Mouse (Mus musculus) lung, postnatal 0 days (tissue): ENCODE measurements at regions not wholly inside any gene's neighbourhood (a gene's known extent, or its start where the extent isn't known, plus 50 kb on each side); places are given as distances from the start of the nearest gene placed in this dataset.

Experiments used
- ATAC-seq: fragments of 200-750 bp; cut with Nextera tagmentation; 2 replicates; pipeline ENCODE4 v1.8.0; 2017; ENCODE audit warnings: moderate library complexity
- DNase-seq: peaks from one replicate; pipeline ENCODE4 v3.0.0-alpha.2; 2016; ENCODE audit warnings: low spot score
- H3K27ac ChIP-seq: fragments of 300-500 bp; sonication (generic); 2 replicates; pipeline ENCODE4 v1.5.1; 2014; ENCODE audit warnings: antibody characterized with exemption, mild to moderate bottlenecking, low read length, mixed read lengths
- H3K27me3 ChIP-seq: fragments of 300-500 bp; sonication (generic); replicated peaks from 2 replicates; pipeline ENCODE4 v1.6.1; 2014; ENCODE audit warnings: low read length, mixed read lengths; ENCODE audit not compliant: insufficient read depth
- H3K36me3 ChIP-seq: fragments of 300-500 bp; sonication (generic); 2 replicates; pipeline ENCODE4 v1.6.1; 2014; ENCODE audit warnings: low read length, mixed read lengths; ENCODE audit not compliant: insufficient read depth
- H3K4me1 ChIP-seq: fragments of 300-500 bp; sonication (generic); 2 replicates; pipeline ENCODE4 v1.6.1; 2014; ENCODE audit warnings: antibody characterized with exemption, low read depth, low read length, mixed read lengths; ENCODE audit not compliant: insufficient read depth
- H3K4me2 ChIP-seq: fragments of 300-500 bp; sonication (generic); replicated peaks from 2 replicates; pipeline ENCODE4 v1.6.1; 2014; ENCODE audit warnings: low read depth, mild to moderate bottlenecking, low read length, moderate library complexity, mixed read lengths
- H3K4me3 ChIP-seq: fragments of 300-500 bp; sonication (generic); 2 replicates; pipeline ENCODE4 v1.5.1; 2014; ENCODE audit warnings: low read depth, low read length
- H3K9ac ChIP-seq: fragments of 300-500 bp; sonication (generic); replicated peaks from 2 replicates; pipeline ENCODE4 v1.6.1; 2014; ENCODE audit warnings: low read depth, mild to moderate bottlenecking
- H3K9me3 ChIP-seq: fragments of 300-500 bp; sonication (generic); 2 replicates; pipeline ENCODE4 v1.6.1; 2016; ENCODE audit warnings: low read length, mixed read lengths
- CTCF ChIP-seq: IDR thresholded peaks from 2 replicates; pipeline ENCODE4 v1.5.1; 2016; ENCODE audit warnings: antibody characterized with exemption, mild to moderate bottlenecking
- EP300 ChIP-seq: IDR thresholded peaks from 2 replicates; pipeline ENCODE4 v1.6.1; 2016; ENCODE audit warnings: antibody characterized with exemption, mild to moderate bottlenecking, control low read depth
- WGBS: fragments of 180-500 bp; shearing (Covaris S2); extraction: QIAGEN DNeasy Blood & Tissue Kit; methylation state at CpG from one replicate; pipeline ENCODE4 v1.1.7; 2014; 5-methylcytosine and 5-hydroxymethylcytosine counted together

DNA sequence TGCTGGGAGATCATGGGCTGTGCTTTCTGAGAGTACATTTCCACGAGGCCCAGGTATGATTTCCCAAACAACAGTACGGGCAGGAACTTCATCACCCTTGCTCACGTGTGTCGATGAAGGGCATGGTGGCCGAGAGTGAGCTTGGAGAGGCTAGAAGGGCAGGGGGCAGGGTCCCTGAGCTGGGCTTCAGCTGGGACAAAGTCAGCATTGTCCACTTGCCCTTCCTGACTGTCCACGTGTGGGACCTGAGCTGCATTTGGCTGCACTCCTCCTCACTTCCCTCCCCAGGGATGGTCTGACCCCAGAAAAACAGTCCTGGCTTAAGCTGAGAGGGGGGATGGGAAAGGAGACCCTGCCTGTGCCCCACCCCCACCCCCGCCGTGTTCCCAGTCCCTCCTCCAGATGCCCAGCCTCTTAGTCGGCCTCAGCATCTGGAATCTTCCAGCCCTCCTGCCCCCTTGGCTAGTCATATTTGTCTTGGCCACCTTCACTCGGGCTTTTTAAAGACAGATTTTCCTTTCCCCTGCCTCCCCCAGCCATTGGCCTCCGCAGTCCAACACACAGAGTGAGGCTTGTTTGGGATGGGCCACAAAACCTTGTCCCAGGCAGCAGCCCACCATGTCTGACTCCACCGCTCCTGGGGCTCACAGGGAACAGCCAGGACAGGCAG lies 58.6 kb downstream of the Isg20 start:
- H3K4me3 ChIP-seq = no peak overlapping the region
- H3K9me3 ChIP-seq = no peaks in the 10 kb centered on the region
- no peak overlapping the region for H3K9ac ChIP-seq
- no peaks in the 10 kb centered on the region for H3K27me3 ChIP-seq
- H3K4me2 ChIP-seq = no peak overlapping the region
- no peaks in the 10 kb centered on the region for H3K4me1 ChIP-seq
- H3K27ac ChIP-seq = no peak overlapping the region
- TF ChIP-seq EP300 = no peak
- H3K36me3 ChIP-seq = no peaks in the 10 kb centered on the region
- no peak for ATAC-seq
- 42% methylated on average over 12 of the region's 12 CpGs for WGBS
- no peak for DNase-seq

DNA sequence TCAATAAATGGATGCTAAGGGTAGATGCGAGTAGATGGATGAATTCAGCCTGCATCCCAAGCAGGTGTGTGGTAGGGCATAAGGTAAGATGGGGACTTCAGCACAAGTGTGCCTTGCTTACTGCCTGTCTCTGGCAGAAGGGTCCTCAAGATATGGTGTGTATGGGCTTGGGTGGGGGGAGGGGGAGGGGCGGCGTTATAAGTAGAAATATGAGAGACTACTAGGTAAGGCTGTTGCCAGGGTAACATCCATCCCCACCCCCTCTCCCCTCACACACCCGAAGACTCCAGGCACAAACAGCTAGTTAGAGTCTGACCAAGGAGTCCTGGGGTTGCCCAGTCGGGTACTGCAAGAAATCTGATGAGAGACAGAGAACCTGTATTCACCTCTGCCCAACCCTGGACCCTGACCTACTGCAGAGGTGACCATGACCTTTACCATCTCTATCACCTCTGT lies 63.5 kb upstream of the Acan start:
- Histone ChIP-seq H3K9me3 (no peaks in the 10 kb centered on the region), H3K4me3 (no peak overlapping the region), H3K4me2 (peak overlapping the region; percentile 42), H3K4me1 (no peaks in the 10 kb centered on the region), H3K36me3 (no peaks in the 10 kb centered on the region), H3K9ac (no peak overlapping the region), H3K27me3 (no peaks in the 10 kb centered on the region), H3K27ac (no peak overlapping the region)
- ATAC-seq = no peak
- WGBS = 15% methylated on average over 5 of the region's 5 CpGs
- DNase-seq = no peak
- TF ChIP-seq EP300 (no peak), CTCF (no peak)

DNA sequence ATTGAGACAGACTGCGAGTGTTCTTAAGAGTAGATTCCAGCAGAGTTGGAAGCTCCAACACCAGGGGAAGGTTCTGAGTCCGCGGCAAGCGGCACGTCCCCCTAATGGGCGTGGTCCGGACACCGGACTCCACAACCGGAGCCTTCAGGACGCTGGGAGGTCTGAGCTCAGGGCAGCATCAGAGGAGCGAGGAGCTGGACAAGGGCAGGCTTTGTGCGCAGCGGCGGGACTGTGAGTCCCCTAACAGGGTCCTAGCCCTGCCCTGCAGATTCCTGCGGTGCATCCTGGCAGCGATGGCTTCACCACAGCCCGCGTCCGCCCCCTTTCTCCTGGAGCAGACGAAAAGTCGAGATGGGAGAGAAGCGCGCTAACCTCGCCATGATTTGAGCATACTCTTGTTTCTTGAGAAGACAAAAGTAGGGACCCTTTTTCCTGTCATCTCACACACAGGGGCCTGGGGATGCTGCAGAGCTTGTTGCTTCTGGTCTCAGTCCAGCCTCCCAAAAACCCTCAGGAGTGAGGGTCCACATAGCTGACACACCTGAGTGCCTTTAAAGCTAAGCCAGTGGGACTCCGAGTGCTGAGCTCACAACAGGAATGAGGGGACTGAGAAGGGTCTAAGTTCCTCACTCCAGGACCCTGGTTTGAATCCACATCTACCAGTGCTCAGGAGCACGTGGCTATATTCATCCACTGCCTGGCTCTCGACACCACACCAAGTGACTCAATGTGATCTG lies 62.8 kb upstream of the Acan start:
- ATAC-seq (peak; percentile 62), DNase-seq (peak; percentile 51)
- Histone ChIP-seq H3K4me2 (peak overlapping the region; percentile 42), H3K36me3 (no peaks in the 10 kb centered on the region), H3K9me3 (no peaks in the 10 kb centered on the region), H3K4me1 (no peaks in the 10 kb centered on the region), H3K27me3 (no peaks in the 10 kb centered on the region), H3K27ac (no peak overlapping the region), H3K4me3 (no peak overlapping the region), H3K9ac (no peak overlapping the region)
- WGBS = 3% methylated on average over 26 of the region's 27 CpGs
- no peak for TF ChIP-seq CTCF
- TF ChIP-seq EP300 = no peak

DNA sequence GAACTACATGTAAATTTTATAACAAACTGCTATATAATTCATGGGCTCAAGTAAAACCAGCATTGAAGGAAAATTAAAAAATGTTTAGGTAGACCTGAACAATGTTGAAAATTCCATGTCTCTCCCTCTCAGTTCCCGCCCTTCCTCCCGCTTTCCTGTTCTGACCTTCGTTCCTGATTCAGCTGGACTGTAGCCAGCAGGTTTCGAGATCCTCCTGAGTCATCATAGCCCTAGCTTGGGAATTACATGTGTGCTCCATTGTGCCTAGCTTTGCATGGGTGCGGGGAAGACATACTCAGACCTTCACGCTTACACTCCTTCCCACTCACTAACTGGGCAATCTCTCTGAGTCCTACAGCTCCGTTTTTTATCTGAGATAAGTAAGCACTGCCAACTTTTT lies 60.3 kb upstream of the Acan start:
- no peaks in the 10 kb centered on the region for H3K27me3 ChIP-seq
- no peaks in the 10 kb centered on the region for H3K9me3 ChIP-seq
- 72% methylated on average over 7 of the region's 7 CpGs for WGBS
- H3K4me3 ChIP-seq = no peak overlapping the region
- no peaks in the 10 kb centered on the region for H3K36me3 ChIP-seq
- H3K9ac ChIP-seq = no peak overlapping the region
- TF ChIP-seq EP300 (no peak), CTCF (no peak)
- H3K4me2 ChIP-seq = no peak overlapping the region
- ATAC-seq (no peak), DNase-seq (no peak)
- H3K4me1 ChIP-seq = no peaks in the 10 kb centered on the region
- no peak overlapping the region for H3K27ac ChIP-seq

DNA sequence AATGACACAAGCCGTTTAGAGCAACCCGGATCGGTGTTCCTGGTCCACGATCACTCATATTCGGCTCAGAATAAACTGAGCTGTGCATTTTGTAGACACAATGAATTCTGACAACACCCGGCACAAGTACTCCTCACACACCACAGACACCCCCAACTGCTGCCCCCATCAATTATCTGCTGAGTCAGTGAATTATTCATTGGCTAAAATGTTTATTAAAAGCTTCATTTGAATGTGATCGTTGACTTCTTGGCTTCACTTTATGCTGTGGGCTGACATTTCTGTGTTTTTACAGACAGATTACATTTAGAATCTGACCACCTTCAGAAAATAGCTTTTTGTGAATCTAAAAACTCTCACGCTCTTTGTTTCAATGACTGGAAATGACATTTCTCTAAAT lies 59.1 kb upstream of the Acan start:
- no peaks in the 10 kb centered on the region for H3K27me3 ChIP-seq
- no peak for TF ChIP-seq EP300
- TF ChIP-seq CTCF = no peak
- no peak overlapping the region for H3K9ac ChIP-seq
- H3K4me1 ChIP-seq = no peaks in the 10 kb centered on the region
- no peak overlapping the region for H3K27ac ChIP-seq
- DNase-seq = no peak
- WGBS = 72% methylated on average over 8 of the region's 8 CpGs
- H3K9me3 ChIP-seq = no peaks in the 10 kb centered on the region
- H3K4me2 ChIP-seq = no peak overlapping the region
- no peak overlapping the region for H3K4me3 ChIP-seq
- H3K36me3 ChIP-seq = no peaks in the 10 kb centered on the region
- no peak for ATAC-seq

DNA sequence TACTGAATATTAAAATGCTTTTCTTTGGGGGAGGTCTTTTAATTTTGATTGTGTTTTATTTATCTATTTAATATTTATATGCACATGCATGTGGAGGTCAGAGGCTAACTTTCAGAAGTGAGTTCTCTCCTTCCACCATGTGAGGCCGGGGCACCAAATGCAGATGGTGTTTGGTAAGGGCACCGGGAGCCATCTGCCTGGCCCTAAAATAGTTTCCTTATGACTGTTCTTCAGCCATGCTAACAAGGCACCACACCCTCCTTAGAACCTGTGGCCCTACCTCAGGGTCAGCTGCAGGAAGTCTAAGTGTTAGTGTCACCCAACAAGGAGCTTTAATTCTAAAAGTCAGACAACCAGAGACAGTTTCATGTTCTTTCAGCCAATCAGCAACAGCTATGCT lies 58.2 kb upstream of the Acan start:
- Histone ChIP-seq H3K9ac (no peak overlapping the region), H3K27ac (no peak overlapping the region), H3K4me3 (no peak overlapping the region), H3K36me3 (no peaks in the 10 kb centered on the region), H3K27me3 (no peaks in the 10 kb centered on the region), H3K4me1 (no peaks in the 10 kb centered on the region), H3K9me3 (no peaks in the 10 kb centered on the region), H3K4me2 (no peak overlapping the region)
- DNase-seq (no peak), ATAC-seq (no peak)
- no peak for TF ChIP-seq CTCF
- TF ChIP-seq EP300 = no peak
- 80% methylated on average over 2 of the region's 2 CpGs for WGBS
